Mouse (Mus musculus) embryonic facial prominence, embryonic 14.5 days (tissue): ENCODE measurements at regions not wholly inside any gene's neighbourhood (a gene's known extent, or its start where the extent isn't known, plus 50 kb on each side); places are given as distances from the start of the nearest gene placed in this dataset.

Experiments used
- ATAC-seq: fragments of 200-750 bp; cut with Nextera tagmentation; 2 replicates; pipeline ENCODE4 v1.8.0; 2017; ENCODE audit warnings: low read depth, moderate number of reproducible peaks, moderate TSS enrichment
- DNase-seq: peaks from one replicate; pipeline ENCODE4 v3.0.0-alpha.2; 2015; ENCODE audit warnings: low spot score
- H3K27ac ChIP-seq: fragments of 300-500 bp; sonication (generic); replicated peaks from 2 replicates; pipeline ENCODE4 v1.5.1; 2014; ENCODE audit warnings: low read depth, mild to moderate bottlenecking, low read length, moderate library complexity
- H3K27me3 ChIP-seq: fragments of 300-500 bp; sonication (generic); replicated peaks from 2 replicates; pipeline ENCODE4 v1.6.1; 2014; ENCODE audit warnings: low read length; ENCODE audit not compliant: control insufficient read depth, insufficient read depth
- H3K36me3 ChIP-seq: fragments of 300-500 bp; sonication (generic); 2 replicates; pipeline ENCODE4 v1.6.1; 2014; ENCODE audit warnings: low read length, mixed read lengths; ENCODE audit not compliant: control insufficient read depth, insufficient read depth
- H3K4me1 ChIP-seq: fragments of 300-500 bp; sonication (generic); 2 replicates; pipeline ENCODE4 v1.6.1; 2014; ENCODE audit warnings: antibody characterized with exemption, low read length; ENCODE audit not compliant: control insufficient read depth, insufficient read depth
- H3K4me2 ChIP-seq: fragments of 300-500 bp; sonication (generic); 2 replicates; pipeline ENCODE4 v1.6.1; 2014; ENCODE audit warnings: low read depth, mild to moderate bottlenecking, low read length, moderate library complexity, mixed read lengths
- H3K4me3 ChIP-seq: fragments of 300-500 bp; sonication (generic); 2 replicates; pipeline ENCODE4 v1.5.1; 2014; ENCODE audit warnings: low read depth, mild to moderate bottlenecking, low read length
- H3K9ac ChIP-seq: fragments of 300-500 bp; sonication (generic); 2 replicates; pipeline ENCODE4 v1.6.1; 2014; ENCODE audit warnings: low read depth, mild to moderate bottlenecking, low read length, moderate library complexity, mixed read lengths
- H3K9me3 ChIP-seq: fragments of 300-500 bp; sonication (generic); 2 replicates; pipeline ENCODE4 v1.6.1; 2016; ENCODE audit warnings: low read length; ENCODE audit not compliant: control insufficient read depth
- WGBS: fragments of 180-500 bp; shearing (Covaris S2); extraction: QIAGEN DNeasy Blood & Tissue Kit; methylation state at CpG from one replicate; pipeline ENCODE4 v1.1.7; 2014; 5-methylcytosine and 5-hydroxymethylcytosine counted together

GRCm38 (mm10) chr13:84878178-84878849 is 310.9 kb upstream of the Ccnh start:
- Histone ChIP-seq H3K4me2 (no peak overlapping the region), H3K27me3 (no peaks in the 10 kb centered on the region), H3K9ac (no peak overlapping the region), H3K27ac (no peak overlapping the region), H3K36me3 (no peaks in the 10 kb centered on the region), H3K4me3 (no peak overlapping the region), H3K9me3 (no peaks in the 10 kb centered on the region), H3K4me1 (no peaks in the 10 kb centered on the region)
- WGBS = 58% methylated on average over 1 of the region's 1 CpGs
- no peak for DNase-seq
- no peak for ATAC-seq

- Histone ChIP-seq H3K4me3 (no peak overlapping the region), H3K27ac (no peak overlapping the region), H3K9me3 (no peaks in the 10 kb centered on the region), H3K9ac (no peak overlapping the region), H3K27me3 (no peaks in the 10 kb centered on the region), H3K4me2 (no peak overlapping the region), H3K36me3 (no peaks in the 10 kb centered on the region), H3K4me1 (no peaks in the 10 kb centered on the region)
- 81% methylated on average over 6 of the region's 6 CpGs for WGBS
- no peak for ATAC-seq
- no peak for DNase-seq
These were observed 283.7 kb upstream of the Ccnh start for GRCm38 (mm10) chr13:84905347-84905981.

- no peaks in the 10 kb centered on the region for H3K27me3 ChIP-seq
- no peaks in the 10 kb centered on the region for H3K36me3 ChIP-seq
- H3K27ac ChIP-seq = no peak overlapping the region
- ATAC-seq (no peak), DNase-seq (no peak)
- no peak overlapping the region for H3K9ac ChIP-seq
- H3K4me3 ChIP-seq = no peak overlapping the region
- 67% methylated on average over 3 of the region's 3 CpGs for WGBS
- no peak overlapping the region for H3K4me2 ChIP-seq
- H3K4me1 ChIP-seq = no peaks in the 10 kb centered on the region
- no peaks in the 10 kb centered on the region for H3K9me3 ChIP-seq
These were observed 283.2 kb upstream of the Ccnh start for GRCm38 (mm10) chr13:84905994-84906393.

DNA sequence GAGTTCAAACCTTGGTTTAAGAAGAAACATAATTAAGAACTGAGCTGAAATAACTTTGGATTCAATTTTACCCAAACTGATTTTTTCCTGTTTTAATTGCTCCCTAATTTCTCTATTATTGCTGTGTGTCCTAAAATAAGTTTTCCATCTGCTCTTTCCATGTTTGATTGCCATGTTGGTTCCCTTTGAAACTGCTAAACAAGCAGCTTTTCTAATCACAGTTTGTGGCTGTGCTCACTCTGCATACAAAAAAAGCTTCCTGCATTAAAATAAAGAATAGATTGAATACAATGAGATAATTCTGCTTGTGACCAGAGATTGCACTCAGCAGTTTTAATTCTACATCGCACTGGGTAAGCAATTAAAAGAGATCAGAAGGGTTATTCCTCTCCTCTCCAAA is 257.9 kb upstream of the Ccnh start:
- H3K9me3 ChIP-seq = no peaks in the 10 kb centered on the region
- H3K4me1 ChIP-seq = no peaks in the 10 kb centered on the region
- WGBS = 67% methylated on average over 1 of the region's 1 CpGs
- no peak overlapping the region for H3K4me2 ChIP-seq
- no peak overlapping the region for H3K9ac ChIP-seq
- H3K27me3 ChIP-seq = no peaks in the 10 kb centered on the region
- ATAC-seq (no peak), DNase-seq (no peak)
- H3K27ac ChIP-seq = no peak overlapping the region
- H3K36me3 ChIP-seq = no peaks in the 10 kb centered on the region
- H3K4me3 ChIP-seq = no peak overlapping the region

GRCm38 (mm10) chr13:84935610-84936009 is 253.6 kb upstream of the Ccnh start:
- H3K27ac ChIP-seq = no peak overlapping the region
- H3K36me3 ChIP-seq = no peaks in the 10 kb centered on the region
- H3K4me1 ChIP-seq = no peaks in the 10 kb centered on the region
- 88% methylated on average over 1 of the region's 1 CpGs for WGBS
- no peak overlapping the region for H3K9ac ChIP-seq
- no peak overlapping the region for H3K4me2 ChIP-seq
- H3K4me3 ChIP-seq = no peak overlapping the region
- no peaks in the 10 kb centered on the region for H3K27me3 ChIP-seq
- no peak for ATAC-seq
- no peak for DNase-seq
- no peaks in the 10 kb centered on the region for H3K9me3 ChIP-seq

- Histone ChIP-seq H3K4me3 (no peak overlapping the region), H3K27me3 (no peaks in the 10 kb centered on the region), H3K4me2 (no peak overlapping the region), H3K9ac (no peak overlapping the region), H3K9me3 (no peaks in the 10 kb centered on the region), H3K36me3 (no peaks in the 10 kb centered on the region), H3K4me1 (no peaks in the 10 kb centered on the region), H3K27ac (no peak overlapping the region)
- 90% methylated on average over 7 of the region's 7 CpGs for WGBS
- no peak for DNase-seq
- no peak for ATAC-seq
These were observed 249.5 kb upstream of the Ccnh start for GRCm38 (mm10) chr13:84939695-84940094.

DNA sequence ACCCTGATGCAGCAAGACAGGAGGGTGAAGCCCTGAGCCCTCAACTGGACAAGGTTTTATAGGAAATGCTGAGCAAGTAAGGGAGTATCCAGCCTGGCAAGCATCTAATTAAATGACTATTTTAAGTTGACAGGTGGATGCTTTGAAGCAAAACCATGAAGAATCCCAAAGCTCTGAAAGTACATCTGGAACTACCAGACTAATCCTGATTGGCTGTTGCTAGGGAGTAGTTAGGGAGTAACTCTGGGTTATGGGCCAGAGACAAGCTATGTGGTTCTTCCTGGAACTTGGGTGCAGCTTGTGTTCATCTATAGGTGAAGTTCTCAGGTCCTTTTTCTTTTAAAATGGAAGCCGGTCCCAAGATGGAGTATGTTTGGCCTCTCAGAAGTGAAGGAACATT is 248.3 kb upstream of the Ccnh start:
- DNase-seq = no peak
- Histone ChIP-seq H3K4me3 (no peak overlapping the region), H3K36me3 (no peaks in the 10 kb centered on the region), H3K4me2 (no peak overlapping the region), H3K9me3 (no peaks in the 10 kb centered on the region), H3K27me3 (no peaks in the 10 kb centered on the region), H3K4me1 (no peaks in the 10 kb centered on the region), H3K9ac (no peak overlapping the region), H3K27ac (no peak overlapping the region)
- 90% methylated on average over 1 of the region's 1 CpGs for WGBS
- no peak for ATAC-seq

DNA sequence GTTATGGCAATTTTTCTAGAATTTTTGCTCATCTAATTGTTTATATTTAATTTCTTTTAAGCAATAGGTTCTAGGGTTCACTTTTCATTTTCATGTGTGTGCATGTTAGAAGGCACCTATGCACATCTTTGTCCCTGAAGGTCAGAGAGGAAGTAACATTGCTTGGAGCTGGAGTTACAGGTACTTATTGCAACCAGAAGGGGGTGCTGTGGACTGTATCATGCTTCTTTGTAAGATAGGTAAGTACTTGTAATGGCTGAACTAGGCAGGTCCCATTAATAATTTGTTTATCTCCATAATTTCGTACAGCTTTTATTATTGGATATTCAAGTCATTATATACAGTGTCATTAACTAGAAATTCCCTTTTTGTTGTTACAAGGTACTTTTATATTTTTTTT is 238.3 kb upstream of the Ccnh start:
- no peak overlapping the region for H3K9ac ChIP-seq
- no peak overlapping the region for H3K27ac ChIP-seq
- no peak overlapping the region for H3K4me3 ChIP-seq
- no peak for ATAC-seq
- WGBS = 58% methylated on average over 1 of the region's 1 CpGs
- H3K36me3 ChIP-seq = no peaks in the 10 kb centered on the region
- no peak overlapping the region for H3K4me2 ChIP-seq
- no peaks in the 10 kb centered on the region for H3K4me1 ChIP-seq
- no peaks in the 10 kb centered on the region for H3K9me3 ChIP-seq
- peak; percentile 13 for DNase-seq
- no peaks in the 10 kb centered on the region for H3K27me3 ChIP-seq

- Histone ChIP-seq H3K27ac (no peak overlapping the region), H3K4me2 (no peak overlapping the region), H3K4me3 (no peak overlapping the region), H3K9ac (no peak overlapping the region), H3K36me3 (no peaks in the 10 kb centered on the region), H3K9me3 (no peaks in the 10 kb centered on the region), H3K27me3 (no peaks in the 10 kb centered on the region), H3K4me1 (no peaks in the 10 kb centered on the region)
- ATAC-seq = no peak
- DNase-seq = no peak
- WGBS = 72% methylated on average over 2 of the region's 2 CpGs
These were observed 236.0 kb upstream of the Ccnh start for GRCm38 (mm10) chr13:84953161-84953560.
